Mouse (Mus musculus): Measurements from ENCODE around the gene Klc2.
A peak's percentile ranks its signal among the peaks of the same experiment; 100 is the strongest.
"Not testable (repeated sequence)": the region's sequence is repeated elsewhere in the genome, so short reads cannot be mapped to it uniquely, and the experiment has no call there.

The Klc2 gene

GRCm38 (mm10) chr19:5118384-5118698, at the start of gene Klc2:
Gene Klc2 (minus strand): TSS chr19:5118560.
- DNase-seq (ENCODE audit: low spot score in 2 of 2): peak in 1 of 2 experiments; percentile 74

GRCm38 (mm10) chr19:5167477-5167876, 49.1 kb upstream of the Klc2 start:
- no peak for DNase-seq (ENCODE audit: low spot score in 2 of 2)

GRCm38 (mm10) chr19:5164380-5164779, 46.0 kb upstream of the Klc2 start:
- no peak for DNase-seq (ENCODE audit: low spot score in 2 of 2)

- no peak for DNase-seq (ENCODE audit: low spot score in 2 of 2)
Measured at GRCm38 (mm10) chr19:5161913-5162312, 43.6 kb upstream of the Klc2 start.

- no peak for DNase-seq (ENCODE audit: low spot score in 2 of 2)
Measured at GRCm38 (mm10) chr19:5152261-5152660, 33.9 kb upstream of the Klc2 start.

GRCm38 (mm10) chr19:5151741-5152140, 33.4 kb upstream of the Klc2 start:
- no peak for DNase-seq (ENCODE audit: low spot score in 2 of 2)

GRCm38 (mm10) chr19:5151331-5151730, 33.0 kb upstream of the Klc2 start:
- DNase-seq (ENCODE audit: low spot score in 2 of 2): peak; percentile 67 to 69

GRCm38 (mm10) chr19:5150358-5150757, 32.0 kb upstream of the Klc2 start:
- DNase-seq (ENCODE audit: low spot score in 2 of 2): peak; percentile 30 to 42

GRCm38 (mm10) chr19:5149041-5149440, 30.7 kb upstream of the Klc2 start:
- not testable (repeated sequence) for DNase-seq (ENCODE audit: low spot score in 2 of 2)

- peak; percentile 54 to 78 for DNase-seq (ENCODE audit: low spot score in 2 of 2)
Measured at GRCm38 (mm10) chr19:5139640-5140039, 21.3 kb upstream of the Klc2 start.

- no peak for DNase-seq (ENCODE audit: low spot score in 2 of 2)
Measured at GRCm38 (mm10) chr19:5131237-5131636, 12.9 kb upstream of the Klc2 start.

- DNase-seq (ENCODE audit: low spot score in 2 of 2): no peak
Measured at GRCm38 (mm10) chr19:5129770-5130169, 11.4 kb upstream of the Klc2 start.

- no peak for DNase-seq (ENCODE audit: low spot score in 2 of 2)
Measured at GRCm38 (mm10) chr19:5124055-5124614, 5.8 kb upstream of the Klc2 start.

- no peak for DNase-seq (ENCODE audit: low spot score in 2 of 2)
Measured at GRCm38 (mm10) chr19:5123241-5123640, 4.9 kb upstream of the Klc2 start.

GRCm38 (mm10) chr19:5122492-5122891, 4.1 kb upstream of the Klc2 start:
- DNase-seq (ENCODE audit: low spot score in 2 of 2): no peak

- peak; percentile 81 to 87 for DNase-seq (ENCODE audit: low spot score in 2 of 2)
Measured at GRCm38 (mm10) chr19:5117494-5118383, 621 bp downstream of the Klc2 start.

- no peak for DNase-seq (ENCODE audit: low spot score in 2 of 2)
Measured at GRCm38 (mm10) chr19:5113783-5114182, 4.6 kb downstream of the Klc2 start.

GRCm38 (mm10) chr19:5109659-5110453, 8.5 kb downstream of the Klc2 start:
- no peak for DNase-seq (ENCODE audit: low spot score in 2 of 2)

GRCm38 (mm10) chr19:5108702-5109101, 9.7 kb downstream of the Klc2 start:
- DNase-seq (ENCODE audit: low spot score in 2 of 2): no peak

- no peak for DNase-seq (ENCODE audit: low spot score in 2 of 2)
Measured at GRCm38 (mm10) chr19:5108271-5108575, 10.1 kb downstream of the Klc2 start.

- DNase-seq (ENCODE audit: low spot score in 2 of 2): no peak
Measured at GRCm38 (mm10) chr19:5107556-5108270, 10.6 kb downstream of the Klc2 start.

- peak; percentile 98 for DNase-seq (ENCODE audit: low spot score in 2 of 2)
Measured at GRCm38 (mm10) chr19:5106731-5107191, 11.6 kb downstream of the Klc2 start, which contains the start of gene Rab1b. Gene Rab1b (minus strand): TSS chr19:5107072.
